Mouse (Mus musculus) layer of hippocampus, adult 11-12 months (tissue): ENCODE results near the gene Stfa2.
"Not testable (repeated sequence)": the region's sequence is repeated elsewhere in the genome, so short reads cannot be mapped to it uniquely, and the experiment has no call there.

Source experiments
- DNase-seq: peaks from one replicate; pipeline ENCODE4 v3.0.0; 2022; ENCODE audit warnings: low spot score

Stfa2 gene

GRCm38 (mm10) chr16:36408357-36408756 is at the start of gene Stfa2:
Gene Stfa2, minus strand, starts transcription at chr16:36408457.
- DNase-seq, result no peak

GRCm38 (mm10) chr16:36455342-36455802 is 47.1 kb upstream of the Stfa2 start, which contains the start of gene Stfa3:
Gene Stfa3, minus strand, starts transcription at chr16:36455392.
- DNase-seq, result no peak

- not testable (repeated sequence) for DNase-seq
Observed at GRCm38 (mm10) chr16:36420979-36421378, 12.7 kb upstream of the Stfa2 start.

GRCm38 (mm10) chr16:36389060-36389459 is 19.2 kb downstream of the Stfa2 start:
- no peak for DNase-seq

GRCm38 (mm10) chr16:36367648-36368047 is 40.6 kb downstream of the Stfa2 start, which contains the start of gene BC100530:
Gene BC100530, minus strand, starts transcription at chr16:36367748.
- not testable (repeated sequence) for DNase-seq
